Mouse (Mus musculus): ENCODE results near the gene Txn1.

Txn1 gene

DNA sequence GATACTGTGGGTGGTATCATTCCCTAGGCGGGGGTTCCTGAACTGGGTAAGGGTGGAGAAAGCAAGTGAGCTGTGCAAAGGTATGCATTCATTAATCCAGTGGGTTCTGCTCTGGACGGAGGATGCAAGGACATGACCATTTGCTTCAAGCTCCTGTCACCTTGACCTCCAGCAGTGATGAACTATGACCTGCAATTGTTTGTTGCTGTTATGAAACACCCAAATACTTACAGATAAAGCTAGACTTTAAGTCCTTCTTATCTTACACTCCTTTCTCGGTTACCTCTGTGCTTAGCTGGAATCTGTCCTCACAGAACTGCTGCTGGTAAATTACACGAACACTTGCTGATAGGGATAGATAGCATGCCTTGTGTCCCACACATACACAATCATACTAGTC, 15.6 kb downstream of the Txn1 start:
- no peak for DNase-seq (ENCODE audit: low spot score in 2 of 2)

DNA sequence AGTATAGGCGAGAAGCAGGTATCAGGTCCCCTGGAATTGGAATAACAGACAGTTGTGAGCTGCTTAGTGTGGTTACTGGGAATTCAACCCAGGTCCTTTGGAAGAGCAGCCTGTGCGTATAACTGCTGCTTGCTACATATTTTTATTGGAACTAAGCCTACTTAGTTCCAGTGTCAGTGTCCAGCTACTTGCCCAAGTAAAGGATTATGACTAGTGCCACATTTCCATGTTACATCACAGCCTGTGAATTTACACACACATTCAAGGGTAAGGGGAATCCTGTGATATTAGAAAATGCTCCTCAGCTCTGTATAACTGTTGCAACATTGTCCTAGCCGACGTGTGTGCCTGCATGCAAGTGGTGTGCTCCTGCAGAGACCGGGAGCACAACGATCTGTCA, 18.9 kb downstream of the Txn1 start:
- DNase-seq (ENCODE audit: low spot score in 2 of 2), result no peak

DNA sequence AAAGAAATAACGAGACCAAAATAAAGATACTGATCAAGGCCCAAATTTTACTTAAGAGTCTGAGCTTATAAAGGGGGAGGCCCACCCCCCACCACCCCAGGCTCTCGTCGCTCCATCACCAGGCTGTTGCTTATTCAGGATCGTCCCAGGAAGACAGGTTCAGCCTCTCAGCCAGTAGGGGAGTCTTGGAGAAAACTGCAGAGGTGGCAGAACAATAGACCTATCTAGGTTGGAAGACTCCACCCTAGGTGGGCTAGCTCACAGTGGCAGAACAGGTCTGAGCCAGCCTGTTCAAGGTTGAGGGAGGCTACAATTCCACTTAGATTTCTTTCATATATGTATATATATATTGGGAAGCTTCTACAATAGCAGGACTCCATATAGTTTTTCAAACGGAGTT, 22.0 kb downstream of the Txn1 start:
- no peak for DNase-seq (ENCODE audit: low spot score in 2 of 2)

DNA sequence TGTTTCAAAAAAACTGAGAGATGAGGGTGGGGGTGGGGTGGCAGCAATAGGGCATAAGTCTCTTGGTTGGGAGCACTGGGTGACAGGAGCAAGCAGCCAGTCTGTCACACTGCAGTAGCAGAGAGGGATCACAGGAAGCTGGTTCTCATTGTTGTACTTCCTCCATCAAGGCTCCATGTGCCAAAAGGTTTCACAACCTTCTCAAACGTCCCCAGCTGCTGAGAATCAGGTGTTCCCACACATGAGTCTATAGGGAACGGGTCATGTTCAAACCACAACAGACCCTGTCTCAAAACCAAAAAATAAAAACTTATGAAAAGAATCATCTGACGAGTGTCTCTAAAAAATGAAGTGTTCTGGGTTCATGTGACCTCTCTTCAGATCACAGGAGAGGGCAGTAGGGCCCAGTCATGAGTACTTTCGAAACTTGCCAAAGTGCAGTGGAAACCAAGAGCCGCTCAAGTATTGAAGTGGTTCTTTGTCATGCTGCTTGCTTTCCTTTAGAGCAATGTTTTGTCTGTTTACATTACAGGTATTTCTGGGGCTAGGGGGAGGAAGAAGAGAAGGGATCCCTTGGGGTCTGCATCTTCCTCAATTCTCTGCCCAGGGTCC, 25.5 kb downstream of the Txn1 start:
- no peak for DNase-seq (ENCODE audit: low spot score in 2 of 2)

DNA sequence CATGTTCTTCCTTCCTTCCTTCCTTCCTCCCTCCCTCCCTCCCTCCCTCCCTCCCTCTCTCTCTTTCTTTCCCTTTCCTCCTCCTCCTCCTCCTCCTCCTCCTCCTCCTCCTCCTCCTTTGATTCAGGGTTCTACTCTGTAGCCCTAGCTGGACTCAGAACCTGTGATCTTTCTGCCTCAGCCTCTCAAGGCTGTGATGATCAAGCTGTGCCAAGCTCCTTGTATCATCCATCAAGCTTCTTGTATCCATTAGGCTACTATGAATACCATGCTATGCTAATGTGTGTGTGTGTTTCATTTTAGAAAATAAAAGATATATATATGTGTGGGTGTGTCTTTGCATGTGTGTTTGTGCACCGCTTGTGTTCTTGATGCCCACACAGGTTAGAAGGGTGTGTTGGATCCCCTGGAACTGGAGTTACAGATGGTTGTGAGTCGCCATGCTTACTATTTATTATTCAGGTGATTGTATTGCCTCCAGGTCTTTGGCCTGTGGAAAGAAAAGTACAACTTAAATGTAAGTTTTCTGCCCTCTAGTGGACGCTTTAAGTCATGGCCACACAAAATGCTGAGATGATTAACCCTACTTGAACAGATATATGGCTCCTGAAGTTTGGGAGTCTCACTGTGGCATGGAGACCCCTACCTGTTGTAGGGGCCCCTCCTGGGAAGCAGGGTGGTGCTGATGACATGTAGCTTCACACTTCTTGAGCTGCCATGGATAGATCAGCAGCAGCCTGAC, 28.6 kb downstream of the Txn1 start:
- DNase-seq (ENCODE audit: low spot score in 2 of 2), result no peak

DNA sequence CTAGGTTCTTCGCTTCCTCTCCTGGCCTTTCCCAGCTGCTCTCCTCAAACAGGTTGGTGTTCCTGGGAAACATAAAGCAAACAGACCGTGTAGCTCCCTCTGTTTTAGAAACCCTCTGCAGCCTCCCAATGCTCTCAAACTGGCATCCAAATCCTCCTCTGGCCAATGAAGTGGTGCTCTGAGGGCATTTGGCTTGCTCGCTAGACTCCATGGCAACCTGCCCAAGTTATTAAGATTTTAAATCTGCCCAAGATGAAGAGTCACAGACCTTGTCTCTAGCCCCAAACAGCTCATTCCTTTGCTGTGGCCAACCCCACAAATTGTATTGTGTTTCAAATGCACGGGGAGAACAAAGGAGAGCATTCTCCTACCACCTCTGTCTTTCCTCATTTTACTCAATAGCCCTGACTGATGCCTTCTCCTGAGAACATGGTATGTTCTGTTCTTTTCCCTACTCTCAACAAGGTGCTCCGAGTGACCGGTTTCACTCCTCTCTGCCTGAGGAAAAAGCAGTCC, 31.6 kb downstream of the Txn1 start:
- no peak for DNase-seq (ENCODE audit: low spot score in 2 of 2)

DNA sequence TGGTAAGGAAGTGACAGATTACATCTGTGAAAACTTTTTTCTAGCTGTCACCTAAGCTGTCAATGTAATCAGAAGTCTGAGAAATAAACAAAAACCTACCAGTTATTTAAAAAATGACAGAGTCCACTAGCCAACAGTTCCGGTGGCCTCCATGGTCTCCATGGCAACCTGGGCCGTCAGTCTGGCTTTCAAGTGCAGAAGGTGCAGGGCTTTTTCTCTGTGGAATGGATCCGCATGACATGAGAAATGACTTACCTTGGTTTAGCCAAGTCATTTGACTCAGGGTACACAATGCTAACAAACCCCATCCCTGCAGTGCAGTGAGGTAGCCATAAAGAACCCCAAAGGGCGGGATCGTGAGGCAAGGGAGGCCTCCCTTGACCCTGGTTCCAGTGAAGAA, 34.0 kb downstream of the Txn1 start:
- DNase-seq (ENCODE audit: low spot score in 2 of 2), result no peak

DNA sequence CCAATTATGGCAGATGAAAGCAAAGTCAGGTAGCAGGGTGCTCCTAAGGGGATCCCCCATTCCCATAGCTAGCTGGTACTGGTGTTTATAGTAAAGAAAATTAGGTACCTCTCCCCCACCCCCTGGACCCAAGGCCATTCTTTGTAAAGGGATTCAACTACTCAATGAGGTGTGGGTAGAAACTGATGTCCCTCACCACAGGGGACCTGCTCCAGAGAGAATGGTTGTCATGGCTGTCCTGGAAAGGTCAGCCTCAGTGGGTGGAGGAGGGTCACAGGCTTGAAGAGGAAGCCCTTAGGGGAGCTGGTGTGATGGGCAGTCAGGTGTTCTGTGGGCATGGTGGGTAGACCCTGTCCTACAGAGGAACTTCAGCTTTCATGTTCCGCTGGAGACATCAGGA, 35.7 kb downstream of the Txn1 start:
- DNase-seq (ENCODE audit: low spot score in 2 of 2), result no peak

DNA sequence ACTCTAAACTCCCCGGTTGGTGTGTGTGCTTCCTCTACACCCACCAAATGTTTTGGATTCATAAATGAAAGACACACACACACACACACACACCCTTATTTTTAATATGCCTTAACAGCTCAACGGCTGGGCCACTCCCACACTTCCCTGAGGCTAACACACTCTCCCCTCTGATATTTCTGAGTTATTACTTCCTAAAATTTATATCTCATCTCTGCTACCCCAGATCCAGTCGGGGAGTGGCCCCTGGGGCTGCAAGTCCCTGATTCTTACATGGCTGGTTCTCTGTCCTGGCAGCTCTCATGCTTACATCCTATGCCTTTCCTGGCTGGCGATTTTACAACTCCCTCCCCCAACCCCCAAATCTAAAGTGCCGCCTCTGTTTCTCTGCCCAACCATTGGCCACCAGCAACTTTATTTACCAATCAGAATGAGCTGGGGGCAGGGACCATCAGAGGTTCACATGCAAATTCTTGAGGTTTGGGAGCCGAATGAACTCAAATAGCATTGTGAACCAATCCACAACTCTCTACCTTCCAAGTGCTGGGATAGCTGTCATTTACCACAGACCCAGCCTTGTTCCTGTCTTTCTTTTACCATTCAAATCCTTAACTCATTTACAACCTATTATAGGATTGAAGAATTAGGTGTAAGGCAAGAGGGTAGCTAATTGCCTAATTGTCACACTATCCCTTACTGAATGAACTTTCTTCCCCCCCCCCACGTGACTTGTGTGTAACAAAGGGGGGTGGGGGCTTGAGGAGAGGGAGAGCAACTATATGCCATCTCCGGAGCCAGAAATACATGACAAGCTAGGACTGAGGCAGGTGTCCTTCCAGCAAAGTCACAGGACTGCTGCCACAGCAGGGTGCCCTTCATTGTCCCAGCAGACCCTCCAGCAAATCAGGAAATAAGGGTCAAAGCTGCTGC, 36.5 kb downstream of the Txn1 start:
- no peak for DNase-seq (ENCODE audit: low spot score in 2 of 2)

DNA sequence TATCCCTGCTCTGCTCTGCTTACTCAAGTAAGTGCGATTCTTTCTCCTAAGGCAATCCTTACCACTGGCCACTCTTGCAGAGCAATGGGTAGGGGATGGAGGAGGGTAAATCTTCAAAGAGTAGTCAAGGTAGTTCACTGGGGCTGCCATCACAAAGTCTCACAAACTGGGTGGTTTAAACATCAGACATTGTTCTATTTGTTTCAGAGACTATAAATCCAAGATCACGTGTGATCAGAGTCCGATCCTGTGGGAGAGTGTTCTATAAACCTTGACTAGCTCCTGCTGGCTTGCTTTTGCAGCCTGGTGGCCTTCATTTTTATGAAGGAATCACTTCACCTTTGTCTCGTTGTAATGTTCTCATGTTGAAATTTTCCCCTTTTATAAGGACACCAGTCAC, 39.5 kb downstream of the Txn1 start:
- no peak for DNase-seq (ENCODE audit: low spot score in 2 of 2)

DNA sequence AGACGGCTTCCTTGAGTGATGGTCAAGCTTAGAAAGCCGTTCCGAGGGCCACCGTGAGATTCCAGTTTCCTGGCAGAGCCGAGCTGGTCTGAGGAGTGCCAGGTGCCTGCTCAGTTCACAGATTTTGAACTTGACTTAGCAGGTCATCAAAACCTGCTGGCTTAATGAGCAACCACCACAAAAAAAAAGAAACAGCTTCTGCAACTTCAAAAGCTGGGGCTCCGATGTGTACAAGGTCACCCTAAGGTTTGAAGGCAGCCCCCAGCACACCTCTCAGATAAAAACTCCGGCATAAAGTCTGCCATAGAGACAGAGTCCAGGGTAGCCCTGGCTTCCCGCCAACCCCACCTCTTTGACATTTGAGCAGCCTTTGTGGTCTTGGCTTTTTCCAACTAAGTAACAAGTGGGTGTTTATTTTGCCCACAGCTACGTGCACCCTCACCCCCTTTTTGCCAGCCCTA, 40.0 kb downstream of the Txn1 start, which contains the start of gene D630039A03Rik:
TSS of gene D630039A03Rik (minus strand) at position 97 of the 461 bp plus-strand sequence.
- no peak for DNase-seq (ENCODE audit: low spot score in 2 of 2)

DNA sequence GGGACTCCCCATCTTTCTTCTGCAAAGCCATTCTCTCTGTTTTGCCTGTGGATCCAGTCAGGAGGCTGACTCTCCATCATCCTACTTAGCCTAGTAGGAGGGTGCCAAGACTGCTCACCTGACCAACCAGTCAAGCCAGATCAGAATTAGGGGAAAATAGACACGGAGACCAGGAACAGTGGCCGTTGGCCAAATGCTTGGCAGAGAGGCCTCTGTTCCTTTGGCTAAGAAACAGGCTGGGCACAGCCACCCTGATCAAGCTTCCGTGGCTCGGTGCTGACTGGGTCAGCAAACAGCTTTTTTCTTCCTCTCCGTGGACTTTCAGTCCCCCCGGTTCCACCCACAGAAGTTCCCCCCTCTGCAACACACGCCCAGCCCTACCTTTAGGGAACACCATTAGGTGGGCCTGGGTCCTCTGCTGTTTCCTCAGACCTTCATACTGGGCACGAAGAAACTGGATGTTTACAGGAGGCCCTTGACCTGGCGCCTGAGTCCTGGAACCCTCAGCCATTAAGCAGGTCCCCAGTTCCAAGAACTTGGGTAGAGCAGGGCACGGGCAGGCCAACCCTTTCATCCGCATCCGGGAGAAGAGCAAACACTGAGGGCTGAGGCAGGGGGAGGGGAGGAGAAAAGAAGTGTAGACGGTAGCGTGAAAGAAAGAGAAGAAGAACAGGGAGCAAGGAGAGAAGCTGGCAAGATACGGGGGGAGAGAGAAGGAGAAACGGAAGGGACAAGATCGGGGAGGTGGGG, 40.8 kb downstream of the Txn1 start:
- no peak for DNase-seq (ENCODE audit: low spot score in 2 of 2)

DNA sequence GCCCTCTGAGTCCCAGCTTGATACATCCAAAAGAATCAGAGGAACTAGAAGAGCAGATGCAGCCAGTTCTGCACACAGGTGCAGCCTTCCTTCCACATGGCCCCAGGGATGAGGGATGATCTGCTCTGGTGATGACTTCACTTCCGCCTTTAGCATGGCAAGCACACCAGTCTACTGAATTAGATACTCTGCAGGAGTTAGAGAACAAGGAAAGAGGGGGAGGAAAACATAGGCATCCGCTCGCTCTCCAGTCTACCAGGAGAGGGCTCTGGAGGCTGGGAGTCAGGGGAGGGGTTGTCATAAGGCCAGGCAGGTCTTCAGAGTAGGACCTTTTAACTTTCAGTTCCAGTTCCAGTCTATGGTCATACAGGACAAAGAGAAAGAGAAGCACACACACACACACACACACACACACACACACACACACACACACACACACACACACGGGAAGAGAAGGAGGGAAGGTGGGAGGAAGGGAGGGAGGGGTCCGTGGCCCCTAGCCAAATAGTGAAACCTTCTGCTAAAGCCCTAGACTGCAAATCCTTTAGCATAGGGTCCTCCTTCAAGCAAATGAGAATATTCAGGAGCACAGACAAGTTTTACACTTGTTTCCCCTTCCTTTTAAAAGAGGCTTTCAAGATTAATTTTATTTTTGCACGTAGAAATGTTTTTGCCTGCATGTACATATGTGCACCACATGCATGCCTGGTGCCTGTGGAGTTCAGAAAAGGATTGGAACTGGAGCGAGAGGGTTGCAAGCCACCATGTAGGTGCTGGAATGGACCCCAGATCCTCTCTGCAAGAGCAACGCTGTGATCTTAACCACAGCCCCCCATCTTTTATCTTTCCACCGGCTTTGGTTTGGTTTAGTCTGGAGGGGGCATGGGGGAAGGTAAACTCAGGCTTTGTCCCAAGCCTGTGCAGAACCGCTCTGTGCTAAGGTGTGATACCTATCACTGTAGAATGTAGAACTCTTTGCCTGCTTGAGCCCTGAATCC, 41.7 kb downstream of the Txn1 start:
- DNase-seq (ENCODE audit: low spot score in 2 of 2), result no peak

DNA sequence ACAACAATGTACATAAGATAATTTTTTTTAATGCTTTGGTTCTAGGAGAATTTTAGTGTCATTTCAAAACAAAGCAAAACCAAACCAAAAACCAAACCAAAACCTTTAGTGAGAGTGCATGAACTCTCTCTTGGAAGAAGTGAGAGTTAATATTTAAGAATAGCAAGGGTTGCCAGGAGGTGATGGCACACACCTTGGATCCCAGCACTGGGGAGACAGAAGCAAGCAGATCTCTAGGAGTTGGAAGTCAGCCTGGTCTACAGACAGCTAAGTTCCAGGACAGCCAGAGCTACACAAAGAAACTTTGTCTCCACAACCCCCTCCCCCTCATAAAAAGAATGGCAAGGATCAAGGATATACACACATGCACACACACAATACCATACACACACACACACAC, 43.2 kb downstream of the Txn1 start:
- DNase-seq (ENCODE audit: low spot score in 2 of 2), result no peak

DNA sequence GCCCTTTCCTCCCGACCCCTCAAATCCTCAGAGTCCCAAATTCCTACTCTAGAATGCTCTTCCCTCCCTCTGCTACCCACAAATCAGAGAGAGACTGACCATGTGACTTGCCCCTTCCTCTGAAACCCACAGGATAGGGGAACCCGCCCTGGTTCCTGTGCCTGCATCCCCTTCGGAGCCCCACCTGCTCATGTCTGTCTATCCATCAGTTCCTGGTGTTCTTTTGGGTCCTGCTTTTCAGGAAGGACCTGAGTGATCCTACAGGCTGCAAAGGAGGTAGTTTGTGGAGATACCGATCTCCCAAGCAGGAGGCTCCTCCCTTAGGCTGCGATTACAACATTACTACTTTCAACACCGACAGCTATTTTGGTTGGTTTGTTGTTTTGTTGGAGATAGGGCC, 47.4 kb downstream of the Txn1 start:
- DNase-seq (ENCODE audit: low spot score in 2 of 2), result no peak

DNA sequence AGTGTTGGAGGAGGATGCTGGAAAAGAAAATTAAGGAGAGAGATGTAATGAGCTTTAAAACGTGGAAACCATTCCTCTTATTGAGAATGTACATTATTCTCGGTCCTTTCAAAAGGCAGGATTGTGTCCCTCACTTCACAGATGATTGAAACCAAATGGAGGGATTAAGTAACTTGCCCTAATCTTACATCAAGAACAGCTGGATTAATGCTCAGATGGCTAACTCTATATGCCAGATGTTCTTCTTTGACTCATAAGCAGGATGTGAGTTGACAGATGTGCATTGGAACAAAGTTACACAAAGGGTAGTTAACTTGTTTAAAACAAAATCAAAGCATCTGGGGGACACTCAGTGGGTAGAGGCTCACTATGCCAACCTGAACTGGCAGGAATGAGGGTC, 49.5 kb downstream of the Txn1 start:
- no peak for DNase-seq (ENCODE audit: low spot score in 2 of 2)

DNA sequence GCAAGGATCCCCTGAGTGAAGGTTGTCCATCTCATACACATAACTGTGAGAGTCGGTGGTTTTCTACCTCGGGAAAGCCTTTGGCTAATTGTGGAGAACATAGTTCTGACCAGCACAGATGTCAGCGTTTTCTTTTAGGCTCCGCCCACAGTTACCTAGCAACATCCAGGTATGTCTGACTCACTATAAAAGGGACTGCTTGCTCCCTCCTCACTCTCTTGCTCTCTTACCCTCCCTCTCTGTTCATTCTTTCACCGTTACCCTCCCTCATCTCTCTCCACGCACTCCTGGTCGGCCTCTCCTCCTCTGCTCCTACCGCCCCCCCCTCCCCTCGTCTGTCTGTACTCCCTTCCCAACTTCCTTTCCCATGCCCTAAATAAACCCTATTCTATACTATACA, 51.6 kb downstream of the Txn1 start:
- no peak for DNase-seq (ENCODE audit: low spot score in 2 of 2)

DNA sequence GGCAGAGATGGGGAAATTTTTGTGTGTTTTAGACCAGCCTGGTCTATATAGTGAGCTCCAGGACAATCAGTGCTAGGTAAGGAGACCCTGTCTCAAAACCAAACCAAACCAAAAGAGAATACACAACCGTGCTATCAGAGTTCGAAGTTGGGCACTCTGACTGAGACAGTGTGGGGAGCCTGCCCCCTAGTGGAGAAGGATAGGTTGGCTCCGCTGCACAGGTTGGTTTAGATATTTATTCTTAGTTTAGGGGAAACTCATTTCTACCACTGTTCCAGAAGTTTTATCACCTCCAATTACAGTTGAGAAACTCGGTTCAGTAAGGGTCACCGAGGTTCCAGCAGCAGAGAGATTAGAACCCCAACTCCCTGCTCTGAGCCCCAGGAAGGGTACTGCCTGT, 52.0 kb downstream of the Txn1 start:
- DNase-seq (ENCODE audit: low spot score in 2 of 2), result peak; percentile 38 to 48

DNA sequence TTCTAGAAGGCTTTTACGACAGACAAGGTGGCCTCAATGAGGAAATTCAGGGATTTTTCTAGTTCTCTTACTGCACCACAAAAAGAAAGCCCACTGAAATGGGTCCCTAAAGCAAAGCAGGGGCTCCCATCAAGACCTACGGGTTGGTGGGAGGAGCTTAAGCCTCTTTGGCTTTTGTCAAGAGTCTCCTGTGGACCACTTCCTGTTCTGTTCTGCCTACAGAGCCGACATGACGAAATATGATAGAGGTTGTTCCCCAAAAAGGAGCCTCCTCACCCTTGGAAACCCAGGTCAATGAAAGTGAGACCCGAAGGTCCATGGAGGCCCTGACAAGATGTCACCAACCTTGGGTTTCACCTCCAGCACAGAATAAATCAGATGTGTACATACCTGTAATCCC, 53.6 kb downstream of the Txn1 start:
- no peak for DNase-seq (ENCODE audit: low spot score in 2 of 2)

DNA sequence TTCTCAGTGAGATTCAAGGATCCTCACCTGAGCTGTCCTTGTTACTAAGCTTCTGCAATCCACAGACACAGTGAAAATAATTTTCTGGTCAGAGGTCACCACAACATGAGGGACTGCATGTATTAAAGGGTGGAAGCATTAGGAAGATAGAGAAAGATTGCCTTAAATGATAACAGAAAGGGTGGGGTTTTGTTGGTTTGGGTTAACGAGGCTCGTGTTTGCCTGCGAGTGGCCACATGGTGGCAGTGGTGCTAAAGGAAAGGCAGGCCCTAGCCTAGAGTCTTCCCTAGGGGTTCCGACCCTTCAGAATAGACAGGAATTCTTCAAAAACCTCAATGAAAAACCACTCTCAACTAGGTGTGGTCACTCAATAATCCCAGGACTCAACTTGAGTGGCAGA, 55.0 kb downstream of the Txn1 start:
- DNase-seq (ENCODE audit: low spot score in 2 of 2), result peak; percentile 11 to 19
